Mouse (Mus musculus) heart, postnatal 4 days (tissue): ENCODE measurements around the gene Tnfrsf17. TPM values are rescaled to one million over a fixed set of nuclear protein-coding genes. Genes with fewer than 3 reads are reported as not detected.
"Not testable (repeated sequence)": the region's sequence is repeated elsewhere in the genome, so short reads cannot be mapped to it uniquely, and the experiment has no call there.

Experiments
- DNase-seq: peaks from one replicate; pipeline ENCODE4 v3.0.0; 2021
- total RNA-seq, 2 experiments: library from RNA; stranded (reverse); gene quantifications; 2 replicates each; pipeline ENCODE4 v1.2.3; 2021

The Tnfrsf17 gene
- total RNA-seq = not detected

DNA sequence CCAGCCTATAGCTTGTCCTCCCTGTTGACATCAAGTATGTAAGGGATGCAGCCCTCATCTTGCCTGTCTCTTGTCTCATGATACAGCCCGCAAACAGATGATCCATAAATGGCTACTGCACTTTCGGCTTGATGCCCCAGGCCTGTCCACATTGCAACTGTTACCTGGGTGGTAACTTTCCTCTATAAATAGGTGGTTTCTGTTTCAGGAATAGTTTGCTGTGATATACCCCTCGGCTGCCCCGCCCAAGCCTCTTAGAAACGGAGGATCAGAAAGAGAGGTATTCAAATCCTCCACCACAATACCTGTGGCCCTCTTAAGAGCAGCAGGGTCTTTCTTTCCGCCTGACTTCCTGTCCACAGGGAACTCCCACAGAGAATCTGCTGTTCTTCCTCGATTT lies at the start of gene Tnfrsf17:
Gene Tnfrsf17 (plus strand): TSS at position 301 of the 400 bp plus-strand sequence.
- no peak for DNase-seq

- DNase-seq = no peak
Measured at GRCm38 (mm10) chr16:11266556-11266955, 47.1 kb upstream of the Tnfrsf17 start.

DNA sequence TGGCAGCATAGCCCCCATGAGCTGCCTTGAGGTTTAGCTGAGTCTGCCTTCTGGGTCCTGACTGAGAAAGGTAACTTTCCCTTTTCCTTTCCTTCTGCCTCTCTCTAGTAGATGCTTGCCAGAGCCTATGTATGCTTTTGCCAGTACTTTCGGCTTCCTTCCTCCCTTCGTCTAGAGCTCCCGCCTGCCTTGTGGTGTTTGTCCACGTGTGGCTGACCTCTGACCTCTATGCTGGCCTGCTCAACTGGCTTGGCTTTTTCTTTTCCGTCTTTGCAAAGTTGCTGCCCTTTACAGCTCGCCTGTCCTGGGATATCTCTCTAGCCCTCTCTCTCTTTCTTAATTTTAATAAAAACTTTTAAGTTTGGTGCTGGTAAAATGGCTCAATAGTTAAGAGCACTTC lies 43.8 kb upstream of the Tnfrsf17 start:
- no peak for DNase-seq

GRCm38 (mm10) chr16:11270642-11271041 lies 43.0 kb upstream of the Tnfrsf17 start:
- DNase-seq = no peak

GRCm38 (mm10) chr16:11271073-11271472 lies 42.5 kb upstream of the Tnfrsf17 start:
- DNase-seq = no peak

- DNase-seq = no peak
Measured at GRCm38 (mm10) chr16:11276888-11277287, 36.7 kb upstream of the Tnfrsf17 start.

- DNase-seq = no peak
Measured at GRCm38 (mm10) chr16:11278778-11279177, 34.8 kb upstream of the Tnfrsf17 start.

DNA sequence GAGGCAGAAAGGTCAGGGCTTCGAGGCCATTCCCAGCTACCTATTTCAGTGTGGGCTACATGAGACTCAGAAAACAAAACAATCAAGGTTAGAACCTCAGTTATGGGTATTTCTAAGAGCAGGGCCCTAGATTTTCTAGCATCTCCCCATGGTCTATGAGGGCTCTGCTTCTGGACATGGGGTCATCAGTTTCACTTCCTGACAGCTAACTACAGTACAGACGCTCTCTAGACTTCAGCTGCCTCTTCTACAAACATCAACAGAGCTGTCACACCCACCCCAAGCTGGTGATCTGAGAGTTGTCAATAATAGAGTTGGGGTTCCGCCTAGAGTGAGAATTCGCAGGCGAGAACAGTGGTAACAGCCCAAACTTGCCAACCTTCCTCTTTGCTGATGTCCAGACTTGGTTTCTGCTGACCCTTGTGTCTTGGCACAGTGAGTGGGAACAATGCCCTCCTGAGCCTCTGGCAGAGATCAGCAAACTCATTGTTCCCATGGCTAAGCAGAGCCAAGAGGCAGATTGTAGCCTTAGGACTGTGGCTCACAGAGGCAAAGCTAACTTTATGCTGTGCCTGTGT lies 30.9 kb upstream of the Tnfrsf17 start:
- DNase-seq = no peak

- DNase-seq = no peak
Measured at GRCm38 (mm10) chr16:11284881-11285280, 28.7 kb upstream of the Tnfrsf17 start.

DNA sequence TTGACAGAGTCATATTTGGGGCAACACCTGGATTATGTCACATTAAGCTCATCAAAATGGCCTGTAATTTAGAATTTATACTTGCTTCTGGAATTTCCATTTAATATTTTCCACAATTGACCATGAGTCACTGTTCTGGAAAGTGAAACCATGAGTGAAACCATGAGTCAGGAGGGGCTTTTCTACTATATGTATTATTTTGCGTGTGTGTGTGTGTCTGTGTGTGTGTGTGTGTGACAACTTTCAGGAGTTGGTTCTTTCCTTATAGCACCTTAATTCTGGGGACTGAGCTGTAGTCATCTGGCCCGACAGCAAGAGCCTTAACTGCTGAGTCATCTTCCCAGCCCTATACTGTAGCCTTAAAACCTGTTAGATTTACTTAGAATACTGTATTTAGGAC lies 27.7 kb upstream of the Tnfrsf17 start:
- no peak for DNase-seq

GRCm38 (mm10) chr16:11288873-11289272 lies 24.7 kb upstream of the Tnfrsf17 start:
- DNase-seq = not testable (repeated sequence)

DNA sequence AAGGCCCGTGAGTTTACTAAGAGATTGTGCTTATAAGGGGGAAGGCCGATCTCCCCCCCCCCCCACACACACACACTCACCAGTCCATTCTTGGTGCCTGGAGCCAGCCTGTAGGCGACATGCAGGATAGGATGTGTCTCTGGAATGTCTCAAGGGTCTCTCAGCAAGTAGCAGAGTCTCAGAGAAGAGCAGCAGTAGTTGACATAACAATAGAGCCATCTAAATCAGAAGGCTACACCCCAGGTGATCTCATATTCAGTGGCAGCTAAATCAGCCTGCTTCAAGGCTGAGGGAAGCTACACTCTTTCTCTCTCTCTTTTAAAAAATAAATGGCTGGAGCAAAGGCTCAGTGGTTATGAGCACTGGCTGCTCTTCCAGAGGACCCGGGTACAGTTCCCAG lies 18.0 kb upstream of the Tnfrsf17 start:
- DNase-seq = not testable (repeated sequence)

GRCm38 (mm10) chr16:11297700-11298099 lies 15.9 kb upstream of the Tnfrsf17 start:
- peak; percentile 15 for DNase-seq

- no peak for DNase-seq
Measured at GRCm38 (mm10) chr16:11303741-11304140, 9.9 kb upstream of the Tnfrsf17 start.

DNA sequence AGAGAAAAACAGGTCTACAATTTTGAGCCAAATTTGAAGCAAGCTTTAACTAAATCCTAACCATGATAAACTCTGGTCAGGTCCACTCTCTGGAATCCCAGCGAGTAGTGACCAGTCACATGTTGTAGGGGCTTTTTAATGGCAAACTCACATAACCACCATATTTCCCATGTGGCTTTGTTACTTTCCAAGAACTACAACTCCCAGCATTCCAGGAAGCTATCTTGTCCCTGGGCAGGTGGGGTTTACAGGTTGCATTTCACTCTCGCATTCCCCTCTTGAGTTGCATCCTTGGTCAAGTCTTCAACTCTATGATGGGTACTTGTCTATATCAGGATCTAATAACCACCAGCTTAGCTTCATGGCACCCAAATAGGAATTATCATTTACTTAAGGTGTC lies 8.1 kb upstream of the Tnfrsf17 start:
- no peak for DNase-seq

DNA sequence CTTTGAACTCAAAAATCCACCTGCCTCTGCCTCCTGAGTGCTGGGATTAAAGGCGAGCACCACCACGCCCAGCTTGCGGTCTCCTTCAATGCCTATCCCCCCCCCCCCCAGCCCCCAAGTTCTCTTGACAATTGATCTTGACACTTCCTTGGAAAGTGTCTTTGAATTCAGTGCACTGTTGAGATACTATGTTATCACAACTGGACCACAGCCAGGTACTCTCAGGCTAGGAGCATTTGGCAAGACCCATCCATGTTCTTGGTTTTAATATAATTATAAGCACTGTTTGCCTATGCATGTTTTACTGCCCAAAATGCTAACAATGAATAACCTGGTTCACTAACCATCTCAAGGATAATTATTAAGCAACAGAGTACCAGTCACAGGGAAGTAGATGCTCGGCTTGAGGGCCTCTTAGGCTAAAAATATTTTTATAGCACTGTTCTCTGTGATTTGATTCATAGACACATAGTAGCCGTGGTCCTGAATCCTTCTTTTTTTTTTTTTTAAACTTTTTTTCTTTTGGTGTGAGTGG lies 2.2 kb downstream of the Tnfrsf17 start:
- no peak for DNase-seq

- no peak for DNase-seq
Measured at GRCm38 (mm10) chr16:11316748-11317147, 3.1 kb downstream of the Tnfrsf17 start.

DNA sequence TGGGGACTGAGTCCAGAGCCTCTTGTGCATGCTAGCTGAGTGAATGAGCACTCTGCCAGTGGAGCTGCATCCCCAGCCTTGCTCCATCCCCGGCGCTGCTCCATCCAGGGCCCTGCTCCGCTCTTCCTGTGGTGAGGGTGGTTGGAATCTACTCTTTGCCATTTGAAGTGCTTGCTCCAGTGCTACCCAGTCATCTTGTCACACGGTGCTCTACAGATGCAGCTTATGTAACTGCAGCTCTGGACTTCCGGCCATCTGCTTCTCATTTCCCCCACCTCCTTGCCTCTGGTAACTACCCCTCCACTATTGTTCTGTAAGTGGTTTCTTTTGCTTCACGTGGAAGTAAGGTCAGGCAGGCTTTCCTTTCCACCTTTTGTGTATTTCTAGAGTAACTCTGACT lies 3.7 kb downstream of the Tnfrsf17 start:
- DNase-seq = peak; percentile 7

DNA sequence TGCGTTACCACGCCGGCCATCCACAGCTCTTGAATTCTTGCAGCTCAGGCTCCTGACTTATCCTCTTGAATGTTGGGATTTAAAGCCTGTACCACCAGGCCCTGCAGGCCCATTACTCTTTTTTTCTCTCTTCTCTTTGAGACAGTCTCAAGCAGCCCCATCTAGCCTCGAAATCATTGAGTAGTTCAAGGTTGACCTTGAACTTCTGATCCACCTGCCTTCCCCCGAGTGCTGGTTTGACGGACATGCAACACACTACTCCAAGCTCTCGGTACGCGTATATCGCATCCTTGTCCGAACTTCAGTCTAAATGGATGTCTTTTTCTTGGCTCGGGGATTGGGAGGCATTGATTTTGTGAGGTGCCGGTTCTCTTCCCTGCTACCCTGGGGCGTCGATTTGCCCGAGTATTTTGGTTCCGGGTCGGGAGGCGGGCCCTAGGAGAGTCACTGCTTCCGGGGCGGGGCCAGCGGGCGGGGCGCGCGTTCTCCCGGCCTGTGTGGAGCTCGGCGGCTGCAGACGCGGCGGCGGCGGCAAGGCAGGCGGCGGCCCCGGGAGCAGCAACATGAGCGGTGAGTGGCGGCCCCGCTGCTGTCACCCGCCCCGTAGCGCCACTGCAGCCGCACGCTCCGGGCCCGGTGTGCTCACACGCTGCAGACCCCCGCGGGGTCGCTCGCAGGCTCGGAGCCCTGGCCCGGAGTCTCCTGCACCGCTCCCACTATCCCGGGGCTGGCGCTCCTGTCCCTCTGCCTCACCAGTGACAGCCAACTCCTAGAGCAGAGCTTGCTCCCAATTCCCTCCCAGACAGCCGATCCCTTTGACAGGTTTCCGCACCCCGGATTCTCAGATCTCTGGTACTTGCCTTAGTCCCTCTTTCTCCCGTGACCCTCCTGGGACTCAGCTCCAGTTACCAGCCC lies 9.1 kb downstream of the Tnfrsf17 start, which contains the start of gene Snx29:
Gene Snx29 (plus strand): TSS at position 500 of the 915 bp plus-strand sequence.
- peak; percentile 99 for DNase-seq

- peak; percentile 17 for DNase-seq
Measured at GRCm38 (mm10) chr16:11323324-11324051, 9.9 kb downstream of the Tnfrsf17 start.

GRCm38 (mm10) chr16:11330081-11330800 lies 16.6 kb downstream of the Tnfrsf17 start:
- no peak for DNase-seq

DNA sequence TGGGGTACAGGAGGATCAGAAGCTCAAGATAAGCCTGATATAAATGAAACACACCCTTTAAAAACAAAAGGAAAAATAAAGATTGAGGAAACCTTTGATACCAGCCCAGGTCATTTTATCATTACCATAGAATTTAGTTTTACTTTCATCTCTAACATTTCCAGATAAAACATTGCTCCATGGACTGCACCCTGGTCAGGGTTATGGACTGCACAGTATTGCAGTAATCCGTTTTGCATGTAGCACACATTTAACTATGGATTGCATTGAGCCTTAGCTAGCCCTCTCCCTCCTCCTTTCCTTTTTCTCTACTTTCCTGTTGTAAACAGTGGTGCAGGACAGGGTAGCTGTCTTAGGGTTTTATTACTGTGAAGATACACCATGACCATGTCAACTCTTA lies 17.4 kb downstream of the Tnfrsf17 start:
- DNase-seq = no peak
